Mouse (Mus musculus) cerebellum, postnatal 4 days (tissue): Measurements from ENCODE around the gene Evl.
"Not testable (repeated sequence)": the region's sequence is repeated elsewhere in the genome, so short reads cannot be mapped to it uniquely, and the experiment has no call there.

ENCODE experiments used
- DNase-seq, 2 experiments: peaks; one replicate each; pipeline ENCODE4 v3.0.0; 2022; ENCODE audit warnings: low spot score in 2 of 2, mixed read lengths in 1 of 2

The Evl gene

DNA sequence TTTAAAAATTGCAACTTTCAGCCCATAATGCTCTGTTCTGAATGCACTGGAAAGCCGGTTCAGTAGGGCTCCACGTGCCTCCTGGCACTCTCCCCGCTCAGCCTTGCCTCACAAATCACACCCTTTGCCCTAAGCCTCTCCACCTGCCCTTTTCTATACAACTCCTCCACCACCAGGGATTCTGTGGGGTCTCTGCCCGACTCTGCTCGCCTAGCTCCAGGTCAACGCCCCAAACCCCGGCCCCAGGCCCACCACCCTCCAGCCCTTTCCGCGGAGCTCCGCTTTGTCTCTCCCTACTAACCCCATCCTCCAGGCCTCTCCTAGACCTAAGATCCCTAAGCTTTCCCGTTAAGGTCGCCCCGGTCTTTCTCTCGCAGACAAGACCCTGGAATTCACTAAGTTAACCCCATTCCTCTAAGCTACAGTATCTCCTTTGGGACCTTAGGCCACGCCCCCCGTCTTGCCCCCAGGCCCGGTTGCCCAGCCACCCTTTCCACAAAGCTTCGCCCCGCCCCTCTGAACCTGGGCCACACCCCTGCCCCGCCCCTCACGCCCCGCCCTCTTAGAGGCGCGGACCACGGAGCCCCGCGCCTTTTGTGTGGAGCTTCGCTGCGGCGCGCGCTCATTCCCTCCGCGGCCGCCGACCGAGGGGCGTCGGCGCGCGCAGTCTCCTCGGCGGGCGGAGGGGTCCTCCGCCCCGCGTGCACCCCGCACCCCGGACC lies at the start of gene Evl:
Evl (plus strand) TSS at position 601 of the 722 bp plus-strand sequence.
- peak; percentile 84 to 95 for DNase-seq

DNA sequence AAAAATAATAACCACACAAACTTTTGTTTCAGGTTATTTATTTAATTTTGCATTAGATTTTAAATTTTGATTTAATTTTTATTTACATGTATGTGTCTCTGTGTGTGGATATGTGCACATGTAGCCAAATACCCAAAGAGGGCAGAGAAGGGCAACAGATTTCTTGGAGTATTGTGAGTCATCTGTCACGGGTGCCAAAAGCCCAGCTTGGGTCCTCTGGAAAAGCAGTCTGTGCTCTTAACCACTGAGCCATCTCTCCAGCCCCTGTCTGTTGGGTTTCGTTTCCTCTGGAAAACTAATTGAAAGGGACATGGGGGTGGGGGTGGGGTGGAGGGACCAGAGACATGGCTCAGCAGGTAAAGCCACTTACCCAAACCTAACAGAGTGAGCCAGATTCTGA lies 48.7 kb upstream of the Evl start:
- DNase-seq, result no peak

DNA sequence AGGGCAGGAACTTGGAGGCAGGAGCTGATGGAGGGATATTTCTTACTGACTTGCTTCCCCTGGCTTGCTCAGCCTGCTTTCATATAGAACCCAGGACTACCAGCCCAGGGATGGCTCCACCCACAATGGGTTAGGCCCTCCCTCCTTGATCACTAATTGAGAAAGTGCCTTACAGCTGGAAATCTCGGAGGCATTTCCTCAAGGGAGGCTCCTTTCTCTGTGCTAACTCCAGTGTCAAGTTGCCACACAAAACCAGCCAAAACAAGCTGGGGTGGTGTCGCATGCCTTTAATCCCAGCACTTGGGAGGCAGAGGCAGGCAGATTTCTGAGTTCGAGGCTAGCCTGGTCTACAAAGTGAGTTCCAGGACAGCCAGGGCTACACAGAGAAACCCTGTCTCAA lies 47.5 kb upstream of the Evl start:
- DNase-seq, result not testable (repeated sequence)

DNA sequence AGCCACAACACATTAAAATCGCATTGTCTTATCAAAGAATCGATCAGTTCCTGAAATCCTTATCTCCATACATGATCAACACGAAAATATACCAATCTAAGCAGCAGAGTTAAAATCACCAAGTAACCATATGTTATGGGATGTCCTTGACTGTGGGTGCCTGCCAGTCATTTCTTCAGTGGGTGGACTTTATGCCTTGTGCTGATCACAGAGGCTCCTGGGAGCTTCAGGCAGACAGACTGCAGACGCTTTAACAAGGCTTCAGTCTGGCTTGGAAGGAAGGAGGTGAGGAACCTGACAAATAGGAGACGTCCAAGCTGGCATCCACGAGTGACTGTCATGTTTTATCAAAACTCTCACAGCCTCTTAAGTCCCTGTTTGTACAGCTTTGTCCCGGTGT lies 43.9 kb upstream of the Evl start:
- DNase-seq, result no peak

DNA sequence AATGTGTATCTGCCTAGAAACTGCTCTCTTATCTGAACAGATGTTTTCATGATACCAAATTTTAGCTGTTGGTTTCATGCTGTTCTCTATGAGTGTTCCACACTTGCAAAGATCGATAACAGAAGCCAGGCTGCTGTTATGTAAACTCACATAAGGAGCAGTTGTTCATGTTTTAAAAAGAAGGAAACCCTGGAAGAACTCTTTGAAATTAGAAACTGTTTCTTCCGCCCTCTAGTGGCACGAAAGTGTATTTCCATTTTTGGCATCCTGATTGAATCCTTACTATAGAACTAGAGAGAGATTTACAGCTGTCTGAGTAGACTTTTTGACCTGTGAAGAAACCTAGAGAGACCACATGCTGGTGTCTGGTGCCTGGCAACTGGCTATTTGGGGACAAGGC lies 43.5 kb upstream of the Evl start:
- peak in 1 of 2 experiments; percentile 30 for DNase-seq

DNA sequence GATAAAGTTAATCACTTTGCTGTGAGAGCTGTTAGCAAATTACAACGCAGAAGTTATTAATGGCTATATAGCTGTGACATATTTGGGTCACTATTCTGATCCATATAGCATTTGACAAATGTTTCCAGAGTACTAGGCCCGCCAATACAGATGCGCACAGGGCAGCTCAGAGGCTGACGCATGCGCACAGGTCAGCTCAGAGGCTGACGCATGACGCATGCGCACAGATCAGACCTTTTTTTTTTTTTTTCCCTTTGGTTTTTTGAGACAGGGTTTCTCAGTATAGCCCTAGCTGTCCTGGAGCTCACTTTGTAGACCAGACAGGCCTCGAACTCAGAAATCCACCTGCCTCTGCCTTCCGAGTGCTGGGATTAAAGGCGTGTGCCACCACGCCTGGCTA lies 39.1 kb upstream of the Evl start:
- DNase-seq, result no peak

DNA sequence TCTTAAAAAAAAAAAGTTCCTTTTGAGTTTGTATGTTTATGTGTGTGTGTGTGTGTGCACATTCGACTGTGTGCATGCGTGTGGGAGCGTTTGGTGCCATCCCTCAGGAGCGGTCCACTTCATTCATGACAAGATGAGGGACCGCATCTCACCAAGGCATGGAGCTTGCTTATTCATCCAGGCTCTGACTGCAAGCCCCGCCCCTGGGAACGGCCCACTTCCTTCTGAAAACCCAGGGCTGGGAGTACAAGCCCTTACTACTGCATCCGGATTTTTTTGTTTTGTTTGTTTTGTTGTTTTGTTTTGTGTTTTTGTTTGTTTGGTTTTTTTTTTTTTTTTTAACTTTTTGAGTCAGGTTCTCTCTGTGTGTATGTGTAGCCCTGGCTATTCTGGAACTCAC lies 35.1 kb upstream of the Evl start:
- DNase-seq, result no peak

DNA sequence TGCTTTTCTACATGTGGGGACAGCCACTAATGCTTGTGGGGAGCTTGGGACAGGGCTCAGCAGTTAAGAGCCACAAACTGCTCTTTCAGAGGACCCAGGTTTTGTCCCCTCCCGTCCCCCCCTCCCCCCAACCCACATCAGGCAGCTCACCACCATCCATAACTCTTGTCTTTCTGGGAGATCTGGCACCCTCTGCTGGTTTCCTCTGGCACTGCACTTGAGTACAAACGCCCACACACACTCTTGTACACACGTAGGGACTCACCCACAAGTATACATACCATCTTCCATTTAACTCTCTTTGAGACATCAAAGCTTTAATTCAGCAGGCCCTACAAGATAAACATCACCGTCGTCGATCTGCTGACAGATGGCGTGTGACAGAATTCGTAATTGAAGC lies 25.3 kb upstream of the Evl start:
- peak; percentile 43 to 47 for DNase-seq

DNA sequence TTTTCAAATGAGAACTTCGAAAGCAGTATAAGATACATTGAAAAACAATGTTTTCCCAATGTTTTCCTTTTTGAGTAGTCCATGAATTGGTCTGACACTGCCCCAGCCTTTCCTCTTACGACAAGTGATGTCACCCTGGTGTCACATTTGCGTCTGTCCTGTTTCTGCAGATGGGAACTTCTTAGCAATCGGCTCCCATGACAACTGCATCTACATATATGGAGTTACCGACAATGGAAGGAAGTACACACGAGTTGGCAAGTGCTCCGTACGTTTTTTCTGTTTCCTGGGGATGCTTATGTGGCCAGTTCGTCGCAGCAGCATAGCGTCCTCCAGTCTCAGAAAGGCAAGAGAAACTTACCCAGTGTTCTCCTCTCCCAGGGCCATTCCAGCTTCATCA lies 20.0 kb upstream of the Evl start:
- no peak for DNase-seq

DNA sequence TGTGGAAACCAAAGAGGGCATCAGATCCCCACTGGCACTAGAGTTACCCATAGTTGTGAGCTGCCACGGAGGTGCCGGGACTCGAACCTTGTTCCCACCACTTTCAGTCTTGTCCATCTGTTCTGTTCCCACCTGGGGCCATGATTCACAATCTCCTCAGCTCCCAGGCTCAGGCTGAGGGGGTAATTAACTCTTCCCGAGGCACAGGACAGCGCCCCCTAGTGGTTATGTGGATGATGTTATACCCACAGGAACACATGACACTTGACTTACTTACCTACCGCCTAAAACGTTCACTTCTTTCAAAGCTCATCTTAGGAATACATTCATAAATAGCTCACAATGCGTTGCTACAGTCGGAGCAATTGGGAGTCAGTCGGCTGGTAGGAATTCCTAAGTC lies 18.1 kb upstream of the Evl start:
- DNase-seq, result no peak

DNA sequence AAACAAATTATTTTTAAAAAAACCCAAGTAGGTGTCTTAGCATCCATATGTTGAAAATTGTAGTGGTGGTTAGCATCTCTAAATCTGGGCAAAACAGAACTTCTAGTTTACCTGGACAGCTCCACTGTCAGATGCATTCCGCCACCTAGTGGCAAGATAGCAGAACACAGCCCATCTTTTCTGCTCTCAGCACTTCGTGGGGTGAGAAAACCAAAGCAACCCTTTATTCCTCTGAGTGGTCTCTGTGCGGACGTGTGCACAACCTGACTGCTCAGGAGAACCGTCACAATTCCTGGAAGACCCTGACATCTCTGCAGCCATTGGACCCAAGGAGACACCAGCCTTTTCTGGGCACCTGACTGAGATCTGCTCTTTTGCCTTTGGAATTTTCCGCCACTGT lies 13.4 kb upstream of the Evl start:
- peak in 1 of 2 experiments; percentile 53 for DNase-seq

DNA sequence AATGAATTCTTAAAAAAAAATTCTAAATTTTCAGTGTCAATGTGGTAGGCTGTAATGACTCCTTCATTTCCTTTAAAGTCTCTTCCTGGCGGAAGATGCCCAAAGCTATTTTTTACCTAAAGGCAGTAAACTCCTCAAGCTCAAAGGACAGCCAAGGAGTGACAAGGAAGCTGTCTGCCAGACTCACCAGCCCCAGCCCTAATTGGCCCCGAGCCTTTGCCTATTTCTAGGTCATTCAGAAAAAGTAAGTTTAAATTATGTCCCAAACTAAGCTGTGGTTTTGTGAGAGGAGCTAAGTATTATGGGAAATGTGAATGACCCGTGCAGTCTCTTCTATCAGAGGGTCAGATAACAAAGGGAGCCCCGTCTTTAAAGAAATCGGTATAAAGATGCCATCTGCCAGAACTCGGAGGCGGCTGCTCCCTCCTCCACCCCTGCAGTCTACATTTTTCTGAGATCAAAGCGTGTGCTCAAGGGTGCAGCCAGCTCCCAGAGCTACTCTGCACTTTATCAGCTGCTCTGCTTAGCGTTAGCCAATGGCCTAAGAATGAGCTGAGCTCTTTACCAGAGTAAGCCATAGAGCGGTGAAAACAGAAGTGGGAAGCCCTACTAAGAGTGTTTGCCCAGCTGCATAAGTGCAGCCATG lies 7.9 kb upstream of the Evl start:
- no peak for DNase-seq

DNA sequence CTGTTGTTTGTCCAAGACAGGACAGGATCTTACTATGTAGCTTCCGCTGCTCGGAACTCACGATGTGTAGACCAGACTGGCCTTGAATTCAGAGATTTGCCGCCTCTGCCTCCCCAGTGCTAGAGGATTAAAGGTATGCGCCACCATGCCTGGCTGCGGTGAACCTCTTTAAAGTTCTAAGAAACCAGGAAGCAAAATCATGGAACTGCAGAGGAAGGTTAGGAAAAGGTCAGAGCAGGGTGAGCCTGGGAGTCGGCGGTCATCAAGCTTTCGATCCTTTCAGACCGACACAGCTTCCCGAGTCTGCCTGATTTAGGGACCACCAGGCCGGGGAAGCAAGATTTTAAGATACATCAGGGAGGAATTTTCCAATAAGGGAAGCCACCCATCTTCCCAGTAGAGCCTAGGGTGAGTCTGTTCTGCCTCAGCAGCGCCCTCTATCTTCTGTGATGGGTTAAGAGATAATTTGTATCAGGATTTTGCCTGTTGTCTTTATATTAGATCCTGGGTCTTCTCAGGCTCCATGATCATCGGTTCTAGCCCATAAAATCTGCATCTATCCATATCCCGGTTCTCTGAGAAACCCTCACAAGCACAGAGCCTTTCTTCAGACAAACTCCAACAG lies 7.2 kb upstream of the Evl start:
- no peak for DNase-seq

DNA sequence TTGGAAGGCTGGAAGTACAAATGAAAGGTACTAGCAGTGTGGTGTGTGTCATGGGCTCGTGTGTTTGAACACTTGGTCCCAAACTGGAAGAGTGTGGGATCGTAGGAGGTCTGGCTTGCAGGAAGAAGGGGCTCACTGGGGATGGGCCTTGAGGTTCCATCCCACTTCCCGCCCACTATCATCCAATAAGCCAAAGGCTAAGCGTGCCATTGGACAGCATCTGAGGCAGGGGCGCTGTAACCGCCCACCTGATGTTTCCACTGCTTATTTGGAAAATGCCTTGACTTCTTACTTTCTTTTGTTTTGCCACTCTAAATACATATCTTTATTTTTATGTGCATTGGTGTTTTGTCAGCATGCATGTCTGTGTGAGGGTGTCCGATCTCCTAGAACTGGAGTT lies 2.8 kb upstream of the Evl start:
- DNase-seq, result no peak

DNA sequence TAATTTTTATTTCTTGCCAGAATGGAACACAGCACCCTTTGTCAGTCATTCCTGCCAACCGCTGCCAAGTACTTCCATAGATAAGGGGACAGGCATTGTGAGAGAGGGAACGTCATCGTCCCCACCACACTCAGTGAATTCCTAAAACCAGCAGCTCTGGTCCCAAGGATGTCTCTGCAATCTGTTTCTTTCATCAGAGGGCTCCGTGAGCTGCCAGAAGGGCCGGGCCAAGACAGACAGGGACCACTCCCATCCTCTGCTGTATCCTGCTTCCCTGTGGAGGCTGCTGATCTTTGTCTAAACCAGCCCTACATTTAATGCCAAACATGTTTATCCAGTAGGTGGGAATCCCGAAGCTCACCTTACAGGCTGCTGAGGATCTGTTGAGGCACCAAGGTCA lies 1.4 kb upstream of the Evl start:
- DNase-seq, result no peak

DNA sequence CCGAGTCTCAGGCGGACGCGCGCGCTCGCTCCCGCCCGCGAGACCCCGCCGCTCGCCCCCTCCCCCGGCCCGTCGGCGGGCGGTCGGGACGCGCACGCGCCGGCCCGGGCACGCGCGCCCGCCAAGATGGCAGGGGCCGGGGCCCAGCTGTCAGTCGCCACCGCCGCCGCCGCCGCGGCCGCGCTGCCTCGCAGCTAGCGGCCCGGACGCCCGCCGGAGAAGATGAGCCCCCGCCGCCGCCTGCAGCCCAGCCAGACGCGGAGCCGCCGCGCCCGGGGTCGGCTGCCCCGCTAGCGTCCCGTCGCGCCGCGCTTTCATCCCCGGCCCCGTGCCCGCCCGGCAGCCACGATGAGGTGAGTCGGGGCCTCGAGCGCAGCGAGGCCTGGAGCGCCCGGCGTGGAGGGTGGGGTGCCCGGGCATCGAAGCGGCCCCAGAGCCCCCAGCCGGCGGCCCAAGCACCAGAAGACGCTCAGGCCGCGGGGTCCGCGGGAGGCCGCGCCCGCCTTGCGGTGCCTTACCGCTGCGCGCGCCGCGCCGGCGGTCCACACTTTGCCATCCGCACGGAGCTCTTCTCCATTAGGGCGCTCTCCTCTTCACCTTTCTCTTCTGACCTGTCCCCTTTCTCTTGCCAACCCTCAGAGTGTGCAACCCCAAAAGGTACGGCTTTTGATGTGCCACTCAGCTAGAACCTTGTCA lies 489 bp downstream of the Evl start:
- peak in 1 of 2 experiments; percentile 45 for DNase-seq

DNA sequence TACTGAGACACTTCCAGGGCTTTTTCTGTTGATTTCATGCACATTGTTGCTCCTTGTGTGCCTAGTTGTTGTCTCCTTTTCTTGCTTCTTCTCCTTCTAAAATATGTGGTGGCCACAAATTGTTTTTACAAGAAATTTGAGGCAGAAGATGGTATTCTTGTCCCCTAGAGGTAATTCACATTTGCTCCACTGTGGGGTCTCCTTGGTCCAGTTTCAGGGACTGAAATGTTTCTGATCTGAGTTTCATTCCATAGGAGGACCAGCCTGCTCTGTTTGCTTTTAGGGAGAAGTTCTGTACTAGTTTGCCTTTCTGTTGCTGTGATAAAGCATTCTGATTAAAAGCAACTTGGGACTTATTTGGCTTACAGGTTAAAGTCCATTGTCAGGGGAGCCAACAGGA lies 3.7 kb downstream of the Evl start:
- DNase-seq, result no peak

DNA sequence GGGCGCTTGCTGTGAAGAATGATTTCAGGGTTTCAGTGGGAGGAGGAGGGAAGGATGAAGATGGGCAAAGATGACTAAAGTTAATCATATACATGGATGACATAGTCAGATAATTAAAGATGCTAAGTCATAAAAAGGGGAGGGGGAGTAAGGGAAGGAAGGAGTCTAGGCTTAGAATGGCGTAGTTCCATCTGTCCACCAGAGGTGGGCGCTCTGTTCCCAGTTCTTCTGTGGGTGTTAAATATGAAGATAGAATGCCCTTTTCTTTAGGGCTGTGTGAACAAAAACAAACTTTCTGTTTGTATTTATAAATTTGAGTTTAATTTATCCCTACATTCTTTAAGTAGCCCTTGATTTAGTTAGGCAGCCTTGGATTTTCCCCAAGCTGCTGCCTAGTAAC lies 8.7 kb downstream of the Evl start:
- no peak for DNase-seq

DNA sequence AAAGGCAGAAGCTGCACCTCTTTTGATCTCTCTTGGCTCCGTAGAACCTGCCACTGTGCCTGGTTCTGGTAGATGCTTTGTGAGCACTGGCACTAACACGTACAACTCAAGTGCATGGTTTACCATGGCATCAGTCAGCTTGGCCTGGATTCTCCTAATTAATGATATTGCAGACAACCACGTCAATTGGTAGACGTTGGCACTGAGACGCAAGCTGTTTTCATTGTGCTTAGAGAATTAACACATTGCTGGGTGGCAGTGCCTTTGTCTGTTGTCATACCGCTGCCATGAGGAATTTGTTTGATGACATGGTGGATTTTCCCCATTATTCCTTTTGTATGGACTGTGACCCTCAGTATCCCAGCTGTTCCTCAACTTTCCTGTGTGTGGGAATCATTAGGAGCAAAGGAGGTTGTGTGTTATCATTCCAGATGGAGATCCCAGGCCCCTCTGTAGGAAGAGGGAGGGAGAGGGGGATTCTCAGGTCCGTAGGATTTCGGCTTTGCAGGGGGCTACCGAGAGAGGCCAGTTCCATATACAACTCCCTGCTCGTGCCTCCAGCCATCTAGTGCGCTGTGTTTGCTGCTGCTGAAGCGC lies 10.5 kb downstream of the Evl start:
- no peak for DNase-seq

DNA sequence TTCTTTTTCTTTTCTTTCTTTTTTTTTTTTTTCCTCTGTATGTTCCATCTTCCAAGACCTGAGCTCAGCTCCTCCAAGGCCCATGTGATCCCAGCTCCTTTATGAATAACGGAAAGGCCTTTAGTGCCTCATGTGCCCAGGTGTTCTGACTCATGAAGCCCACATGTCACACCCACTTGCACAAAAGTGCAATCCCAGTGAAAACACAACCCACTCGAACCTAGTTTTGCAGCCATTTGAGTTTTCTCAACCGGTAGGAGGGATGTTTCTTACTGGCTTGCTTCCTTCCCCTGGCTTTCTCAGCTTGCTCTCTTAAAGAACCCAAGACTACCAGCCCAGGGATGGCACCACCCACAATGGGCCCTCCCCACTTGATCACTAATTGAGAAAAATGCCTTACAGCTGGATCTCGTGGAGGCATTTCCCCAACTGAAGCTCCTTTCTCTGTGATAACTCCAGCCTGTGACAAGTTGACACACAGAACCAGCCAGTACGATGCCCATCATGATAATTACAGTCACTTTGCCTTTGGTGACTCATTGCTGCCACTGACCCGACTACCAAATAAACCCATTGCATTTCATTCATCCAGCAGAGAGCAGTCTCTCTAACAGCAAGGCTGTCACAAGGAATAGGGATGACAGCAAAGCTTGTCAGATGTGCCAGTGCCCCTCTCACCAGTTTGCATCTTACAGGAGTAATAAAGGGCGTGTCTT lies 24.8 kb downstream of the Evl start:
- no peak for DNase-seq

DNA sequence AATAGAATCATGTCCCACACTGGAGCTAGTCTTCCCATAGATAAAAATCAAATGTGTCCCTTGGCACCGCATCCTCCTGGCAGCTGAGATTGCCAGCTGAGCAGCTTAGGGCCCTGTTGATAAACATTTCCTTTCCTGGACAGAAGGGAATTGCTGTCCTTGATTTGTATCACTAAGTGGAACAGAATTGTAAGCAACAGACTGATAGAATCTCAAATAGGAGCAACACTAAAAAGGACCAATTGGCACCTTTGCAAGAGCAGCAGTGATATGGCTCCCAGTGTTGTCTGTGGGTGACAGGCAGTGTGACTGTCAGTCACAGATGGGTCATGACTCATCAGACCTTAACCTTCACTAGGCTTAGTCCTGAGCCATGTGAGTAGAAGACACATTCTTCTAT lies 29.3 kb downstream of the Evl start:
- DNase-seq, result no peak

DNA sequence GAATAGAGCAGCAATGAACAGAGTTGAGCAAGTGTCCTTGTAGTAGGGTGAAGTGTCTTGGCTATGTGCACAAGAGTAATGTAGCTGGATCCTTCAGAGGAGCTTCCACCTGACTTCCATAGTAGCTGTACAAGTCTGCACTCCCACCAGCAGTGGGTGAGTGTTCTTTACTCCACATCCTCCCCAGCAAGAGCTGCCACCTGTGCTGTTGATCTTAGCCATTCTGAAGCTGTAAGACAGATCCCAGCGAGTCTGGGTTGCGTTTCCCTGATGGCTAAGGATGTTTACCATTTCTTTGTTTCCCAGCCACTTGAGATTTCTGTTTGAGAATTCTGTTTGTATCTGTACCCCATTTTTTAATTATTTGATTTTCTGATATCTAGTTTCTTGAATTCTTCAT lies 35.6 kb downstream of the Evl start:
- DNase-seq, result no peak
